Mouse (Mus musculus): ENCODE results near the gene Mesp2.

Mesp2 gene

GRCm38 (mm10) chr7:79810611-79811506 lies at the start of gene Mesp2:
Gene Mesp2 (plus strand): TSS chr7:79810727.
- POLR2A ChIA-PET = interaction anchor here in 1 of 4 experiments (1.0 to 1.5 kb wide), 3 partner anchors 9 to 722 kb away, joined by 3 to 4 read pairs (median 3); no protein-coding TSS in a partner anchor
- CTCF ChIA-PET = interaction anchor here in 1 of 4 experiments (1.6 kb wide), 1 partner anchor 12 kb away, joined by 6 read pairs; no protein-coding TSS in a partner anchor

DNA sequence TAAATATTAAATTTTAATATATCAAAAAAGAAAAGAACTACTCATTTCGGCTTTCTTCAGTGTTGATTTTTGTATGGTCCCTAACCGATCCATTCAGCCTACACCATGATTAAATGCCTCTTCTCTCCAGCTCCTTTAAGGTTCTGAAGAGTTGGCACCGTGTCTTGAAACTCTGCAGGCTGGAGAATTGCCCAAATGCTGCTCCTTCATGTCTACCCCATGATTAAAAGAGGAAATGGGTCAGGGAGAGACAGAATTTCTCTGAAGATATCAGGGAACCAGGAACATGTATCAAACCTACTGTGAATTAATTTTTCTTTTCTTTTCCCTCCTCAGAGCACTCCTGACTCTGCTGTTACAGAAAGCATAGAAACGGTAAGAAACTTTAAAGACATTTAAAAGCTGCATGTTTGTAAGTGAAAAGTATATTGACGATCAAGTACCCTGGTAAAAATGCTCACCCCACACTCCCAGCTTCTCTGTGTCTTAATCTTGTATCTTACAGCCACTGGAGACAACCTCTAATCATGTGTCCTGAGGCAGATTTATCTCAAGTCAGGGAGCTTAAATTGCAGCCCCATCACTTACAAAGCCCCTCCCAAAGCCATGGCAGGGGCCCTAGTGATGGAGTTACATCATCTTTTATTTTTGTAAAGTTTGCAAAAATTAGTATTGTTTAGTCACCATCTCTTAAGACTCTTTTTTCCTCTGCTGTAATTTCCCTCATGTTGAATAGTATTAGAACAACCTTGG lies 49.2 kb upstream of the Mesp2 start:
- POLR2A ChIA-PET = interaction anchor here in 1 of 4 experiments (0.5 kb wide), 1 partner anchor 100 kb away, joined by 6 read pairs; no protein-coding TSS in a partner anchor
- CTCF ChIA-PET = interaction anchor here in 2 of 4 experiments (0.6 to 1.0 kb wide), 2 partner anchors 153 to 186 kb away, joined by 3 to 6 read pairs; no protein-coding TSS in a partner anchor

GRCm38 (mm10) chr7:79762106-79762505 lies 48.4 kb upstream of the Mesp2 start:
- CTCF ChIA-PET = interaction anchor here in 2 of 4 experiments (0.6 to 1.0 kb wide), 3 partner anchors 19 to 187 kb away, joined by 3 to 6 read pairs (median 3); no protein-coding TSS in a partner anchor
- POLR2A ChIA-PET = interaction anchor here in 1 of 4 experiments (0.5 to 0.7 kb wide), 2 partner anchors 100 to 1812 kb away, joined by 3 to 6 read pairs; no protein-coding TSS in a partner anchor

DNA sequence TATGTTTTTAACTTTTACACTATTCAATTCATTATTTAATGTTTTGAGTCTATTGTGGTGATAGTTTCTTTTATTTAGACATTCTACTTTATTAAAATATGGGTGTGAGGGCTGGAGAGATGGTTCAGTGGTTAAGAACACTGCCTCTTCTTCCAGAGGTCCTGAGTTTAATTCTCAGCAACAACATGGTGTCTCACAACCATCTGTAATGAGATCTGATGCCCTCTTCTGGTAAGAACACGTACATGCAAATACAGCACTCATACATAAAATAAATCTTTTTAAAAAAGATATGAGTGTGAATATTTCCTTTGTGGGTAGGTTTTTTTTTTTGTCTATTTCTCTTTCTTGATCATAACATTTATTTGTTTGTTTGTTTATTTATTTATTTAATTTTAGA lies 44.5 kb upstream of the Mesp2 start:
- CTCF ChIA-PET = interaction anchor here (0.6 to 1.4 kb wide), 25 partner anchors 10 to 1868 kb away, joined by 3 to 7 read pairs (median 4); no protein-coding TSS in a partner anchor
- POLR2A ChIA-PET = interaction anchor here in 2 of 4 experiments (0.6 kb wide), 2 partner anchors 22 to 132 kb away, joined by 3 read pairs; no protein-coding TSS in a partner anchor

- ChIA-PET CTCF (interaction anchor here in 2 of 4 experiments (1.6 to 3.0 kb wide), 3 partner anchors 11 to 29 kb away, joined by 4 to 16 read pairs (median 4); no protein-coding TSS in a partner anchor), POLR2A (no interaction called here)
Observed at GRCm38 (mm10) chr7:79769664-79770063, 40.9 kb upstream of the Mesp2 start.

DNA sequence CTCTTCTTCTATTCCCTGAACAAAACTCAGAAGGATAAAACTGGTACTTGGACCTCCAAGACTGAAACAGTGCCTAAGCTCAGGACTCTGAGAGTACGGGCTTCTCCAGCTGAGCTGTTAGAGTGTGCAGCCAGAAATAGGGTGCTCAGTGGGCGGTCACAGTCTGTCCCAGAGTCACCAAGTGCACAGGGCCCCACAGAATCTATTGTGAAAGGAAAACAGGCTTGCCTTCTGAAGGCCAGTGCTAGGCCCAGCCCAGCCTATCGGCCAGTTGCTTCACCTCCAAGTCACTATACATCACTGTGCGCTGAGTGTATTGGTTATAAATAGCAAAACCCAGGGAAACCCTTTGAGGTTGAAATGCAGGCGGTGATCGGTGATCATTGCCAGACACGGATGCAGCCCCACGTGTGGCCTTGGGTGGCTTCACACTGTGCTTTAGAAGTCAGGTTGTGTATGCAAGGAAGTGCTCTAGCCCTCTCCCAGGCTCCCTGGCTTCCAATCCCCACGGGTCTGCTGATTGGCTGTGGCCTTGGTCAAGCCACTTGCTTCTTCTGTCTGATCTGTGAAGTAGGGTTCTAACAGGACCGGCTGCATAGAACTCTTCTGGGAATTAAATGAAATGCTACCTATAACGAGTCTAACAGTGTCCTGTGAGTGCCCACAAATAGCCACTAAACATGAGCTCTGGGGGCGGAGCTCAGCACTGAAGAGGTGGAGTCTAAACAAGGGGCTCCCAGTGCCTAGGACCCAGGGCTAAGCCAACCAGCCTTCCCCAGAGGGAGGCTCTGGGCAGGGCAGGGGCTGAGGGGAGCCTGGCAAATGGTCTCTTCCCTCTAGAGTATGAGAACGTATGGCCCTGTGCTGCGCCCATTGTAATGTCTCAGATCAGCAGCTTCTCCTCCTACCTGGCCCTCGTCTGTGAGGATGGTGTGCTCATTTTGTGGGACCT lies 38.7 kb upstream of the Mesp2 start:
- POLR2A ChIA-PET = interaction anchor here in 3 of 4 experiments (0.8 to 1.5 kb wide), 9 partner anchors 9 to 131 kb away, joined by 3 to 4 read pairs (median 3); partner anchors contain the start of gene Kif7 (in 2 of the 3)
- CTCF ChIA-PET = interaction anchor here (0.6 to 3.0 kb wide), 11 partner anchors 9 to 367 kb away, joined by 3 to 16 read pairs (median 4); no protein-coding TSS in a partner anchor

- CTCF ChIA-PET = interaction anchor here (0.5 to 2.4 kb wide), 44 partner anchors 9 to 472 kb away, joined by 3 to 20 read pairs (median 4); partner anchors contain the start of genes Mesp1 (in 1 of the 4), Pex11a (in 1 of the 4) and Wdr93 (in 1 of the 4)
- POLR2A ChIA-PET = interaction anchor here in 3 of 4 experiments (0.5 to 1.1 kb wide), 7 partner anchors 9 to 223 kb away, joined by 3 to 5 read pairs (median 3); no protein-coding TSS in a partner anchor
Observed at GRCm38 (mm10) chr7:79780647-79781626, 29.6 kb upstream of the Mesp2 start.

- ChIA-PET POLR2A (interaction anchor here in 2 of 4 experiments (0.8 to 1.1 kb wide), 2 partner anchors 10 kb away, joined by 3 read pairs; no protein-coding TSS in a partner anchor), CTCF (interaction anchor here (0.6 to 2.0 kb wide), 10 partner anchors 10 to 169 kb away, joined by 3 to 20 read pairs (median 4); partner anchors contain the start of gene Mesp1 (in 1 of the 4))
Observed at GRCm38 (mm10) chr7:79781826-79782515, 28.6 kb upstream of the Mesp2 start.

DNA sequence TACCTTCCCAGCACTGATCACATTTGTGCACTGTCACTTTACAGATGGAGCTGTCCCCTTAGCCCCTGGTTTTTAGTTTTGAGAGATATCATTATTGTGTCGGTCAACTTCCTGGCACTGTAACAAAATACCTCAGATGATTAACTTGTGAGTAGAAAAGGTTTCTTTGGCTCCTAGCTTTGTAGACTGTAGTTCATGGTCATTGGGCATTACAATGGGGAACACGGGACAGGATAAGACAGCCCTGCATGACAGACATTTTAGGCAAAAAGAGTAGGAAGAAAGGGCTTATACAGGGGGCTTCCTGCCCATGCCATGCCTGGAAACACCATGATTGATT lies 28.0 kb upstream of the Mesp2 start:
- ChIA-PET POLR2A (interaction anchor here in 1 of 4 experiments (0.8 kb wide), 1 partner anchor 9 kb away, joined by 3 read pairs; no protein-coding TSS in a partner anchor), CTCF (interaction anchor here in 1 of 4 experiments (0.8 kb wide), 1 partner anchor 54 kb away, joined by 3 read pairs; no protein-coding TSS in a partner anchor)

DNA sequence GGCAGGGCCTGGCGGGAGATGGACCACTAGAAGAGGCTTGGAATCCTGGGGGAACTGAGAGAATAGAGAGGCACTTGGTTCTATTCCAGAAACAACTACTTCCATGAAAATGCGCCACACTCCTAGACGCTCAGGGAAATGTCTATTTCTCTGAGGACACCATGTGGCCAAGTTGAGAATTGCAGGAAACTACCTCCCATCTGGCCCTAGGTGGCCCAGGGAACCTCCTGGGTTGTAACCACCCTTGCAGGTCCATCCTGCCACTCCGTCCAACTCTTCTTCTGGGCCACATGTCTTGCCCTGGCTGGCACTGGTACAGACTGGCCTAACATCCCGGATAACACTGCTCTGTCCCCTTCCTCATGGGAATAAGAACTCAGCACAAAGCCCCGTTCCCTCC lies 24.2 kb upstream of the Mesp2 start:
- ChIA-PET POLR2A (interaction anchor here in 1 of 4 experiments (0.9 kb wide), 1 partner anchor 83 kb away, joined by 4 read pairs; no protein-coding TSS in a partner anchor), CTCF (interaction anchor here in 3 of 4 experiments (0.6 to 2.0 kb wide), 16 partner anchors 10 to 210 kb away, joined by 3 to 10 read pairs (median 4); no protein-coding TSS in a partner anchor)

- POLR2A ChIA-PET = interaction anchor here in 1 of 4 experiments (0.7 kb wide), 1 partner anchor 9 kb away, joined by 5 read pairs; no protein-coding TSS in a partner anchor
- CTCF ChIA-PET = interaction anchor here in 2 of 4 experiments (0.6 to 4.1 kb wide), 2 partner anchors 9 to 751 kb away, joined by 3 to 20 read pairs; no protein-coding TSS in a partner anchor
Observed at GRCm38 (mm10) chr7:79789812-79790211, 20.7 kb upstream of the Mesp2 start.

DNA sequence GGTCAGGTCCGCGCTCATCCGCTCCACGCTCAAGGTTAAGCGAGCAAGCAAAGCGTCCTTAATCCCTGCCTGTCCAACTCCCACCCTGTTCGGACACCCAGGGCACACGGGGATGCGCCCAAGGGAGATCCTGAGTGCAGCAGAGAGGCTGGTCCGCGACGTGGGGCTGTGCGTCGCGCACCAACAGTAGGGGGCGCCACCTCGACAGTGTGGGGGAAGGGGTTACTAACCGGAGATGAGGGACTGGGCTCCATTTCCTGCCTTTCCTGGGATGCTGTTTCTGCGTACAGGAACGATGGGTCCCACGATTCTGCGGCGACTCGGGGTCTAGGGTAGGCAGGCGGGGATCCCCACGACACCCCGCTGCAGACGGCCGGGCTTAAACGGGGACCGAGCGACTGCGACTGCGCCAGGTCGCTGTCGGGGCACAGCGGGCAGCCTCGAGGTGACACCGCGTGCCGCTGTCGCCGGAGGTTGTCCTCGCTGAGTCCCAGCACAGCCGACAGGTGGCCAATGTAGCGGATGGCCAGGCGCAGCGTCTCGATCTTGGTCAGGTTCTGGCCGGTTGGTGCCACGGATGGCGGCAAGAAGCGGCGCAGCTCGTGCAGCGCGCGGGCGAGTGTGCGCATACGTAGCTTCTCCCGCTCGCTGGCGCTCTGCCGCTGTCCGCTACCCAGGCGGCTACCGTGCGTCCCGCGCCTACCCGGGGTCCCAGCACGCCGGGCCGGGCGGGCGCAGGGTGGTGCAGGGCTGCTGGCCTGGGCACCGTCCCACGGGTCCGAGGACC lies 17.7 kb upstream of the Mesp2 start:
- ChIA-PET CTCF (interaction anchor here in 2 of 4 experiments (0.6 to 4.1 kb wide), 11 partner anchors 12 to 122 kb away, joined by 3 to 20 read pairs (median 5); no protein-coding TSS in a partner anchor), POLR2A (interaction anchor here in 3 of 4 experiments (0.6 to 1.6 kb wide), 8 partner anchors 15 to 468 kb away, joined by 3 read pairs; partner anchors contain the start of genes Ngrn (in 1 of the 3) and Ticrr (in 1 of the 3))

DNA sequence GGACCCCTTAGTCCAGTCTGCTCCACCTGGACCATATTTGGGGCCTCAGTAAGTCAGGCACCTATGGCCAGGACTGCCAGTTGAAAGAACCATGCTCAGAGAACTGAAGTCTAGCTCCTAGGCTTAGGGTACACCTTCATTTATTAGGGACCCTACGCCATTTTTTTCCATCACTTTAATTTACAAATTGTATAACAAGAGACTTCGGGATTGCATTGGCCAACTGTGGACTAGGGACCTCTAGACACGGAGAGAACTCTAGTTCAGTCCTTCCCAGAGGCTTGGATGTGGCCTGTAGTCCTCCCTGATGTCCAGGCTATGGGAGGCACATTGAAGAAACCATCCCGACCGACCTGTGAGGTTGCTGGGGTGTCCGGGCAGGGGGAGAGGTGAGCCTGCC lies 16.8 kb upstream of the Mesp2 start, which contains the start of gene Mesp1:
TSS of gene Mesp1 (minus strand) at position 101 of the 400 bp plus-strand sequence.
- ChIA-PET POLR2A (interaction anchor here in 3 of 4 experiments (0.6 to 1.4 kb wide), 7 partner anchors 12 to 237 kb away, joined by 3 to 7 read pairs (median 3); no protein-coding TSS in a partner anchor), CTCF (interaction anchor here in 3 of 4 experiments (0.6 to 4.1 kb wide), 13 partner anchors 13 to 142 kb away, joined by 3 to 20 read pairs (median 3); partner anchors contain the start of gene Arpin (in 1 of the 3))

DNA sequence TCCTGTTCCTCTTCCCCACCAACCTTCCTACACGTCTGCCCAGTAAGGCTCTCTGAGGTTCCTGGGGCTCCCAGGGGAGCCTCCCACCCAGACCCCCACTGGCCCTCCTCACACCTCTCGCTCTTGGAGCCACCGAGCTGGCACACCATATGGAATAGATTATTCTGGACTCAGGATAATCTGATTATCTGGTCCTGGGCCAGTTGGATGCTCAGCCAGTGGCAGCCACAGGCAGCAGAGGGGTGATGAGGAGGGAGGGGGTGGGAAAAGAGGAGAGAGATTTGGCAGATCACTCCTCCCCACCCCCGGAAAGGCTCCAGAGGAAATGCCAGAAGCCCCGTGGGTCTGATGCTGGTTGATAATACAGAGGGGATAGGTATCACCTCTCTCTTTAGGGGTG lies 11.9 kb upstream of the Mesp2 start:
- CTCF ChIA-PET = interaction anchor here (0.5 to 2.4 kb wide), 37 partner anchors 10 to 320 kb away, joined by 3 to 38 read pairs (median 4); partner anchors contain the start of genes Arpin (in 2 of the 4), Ap3s2 (in 1 of the 4) and Mesp2 (in 1 of the 4)

More for the DNA sequence above, 11.9 kb upstream of the Mesp2 start:
- POLR2A ChIA-PET = interaction anchor here in 2 of 4 experiments (0.6 to 2.2 kb wide), 7 partner anchors 12 to 727 kb away, joined by 3 to 8 read pairs (median 3); partner anchors contain the start of gene Mesp2 (in 1 of the 2)

All from embryonic stem cell, embryonic (primary cell).